Mouse (Mus musculus) limb, embryonic 15.5 days (tissue): ENCODE measurements around the gene Tspan18. TPM values are rescaled to one million over a fixed set of nuclear protein-coding genes. Genes with fewer than 3 reads are reported as not detected.

ENCODE experiments used
- ATAC-seq: fragments of 200-750 bp; cut with Nextera tagmentation; 2 replicates; pipeline ENCODE4 v1.8.0; 2017; ENCODE audit warnings: low read depth, moderate TSS enrichment; ENCODE audit not compliant: insufficient number of reproducible peaks, low FRiP score, low TSS enrichment
- H3K27ac ChIP-seq: fragments of 300-500 bp; sonication (generic); 2 replicates; pipeline ENCODE4 v1.5.1; 2015; ENCODE audit warnings: moderate library complexity, mild to moderate bottlenecking, inconsistent platforms
- H3K27me3 ChIP-seq: fragments of 300-500 bp; sonication (generic); 2 replicates; pipeline ENCODE4 v1.6.1; 2015; ENCODE audit warnings: inconsistent platforms
- H3K36me3 ChIP-seq: fragments of 300-500 bp; sonication (generic); 2 replicates; pipeline ENCODE4 v1.6.1; 2015; ENCODE audit warnings: inconsistent platforms
- H3K4me1 ChIP-seq: fragments of 300-500 bp; sonication (generic); 2 replicates; pipeline ENCODE4 v1.6.1; 2015; ENCODE audit warnings: inconsistent platforms
- H3K4me2 ChIP-seq: fragments of 300-500 bp; sonication (generic); 2 replicates; pipeline ENCODE4 v1.6.1; 2015; ENCODE audit warnings: mild to moderate bottlenecking, inconsistent platforms
- H3K4me3 ChIP-seq: fragments of 300-500 bp; sonication (generic); 2 replicates; pipeline ENCODE4 v1.5.1; 2015; ENCODE audit warnings: mild to moderate bottlenecking, inconsistent platforms
- H3K9ac ChIP-seq: fragments of 300-500 bp; sonication (generic); 2 replicates; pipeline ENCODE4 v1.6.1; 2015; ENCODE audit warnings: inconsistent platforms
- H3K9me3 ChIP-seq: fragments of 300-500 bp; sonication (generic); 2 replicates; pipeline ENCODE4 v1.6.1; 2016; ENCODE audit warnings: inconsistent platforms
- WGBS: fragments of 180-500 bp; shearing (Covaris S2); methylation state at CpG from one replicate; pipeline ENCODE4 v1.1.7; 2015; 5-methylcytosine and 5-hydroxymethylcytosine counted together
- polyA plus RNA-seq: library from polyadenylated mRNA; unstranded; fragments of >200 nt; fragmentation: Nextera tagmentation; extraction: Ambion mirVana; gene quantifications from 2 replicates; pipeline ENCODE4 v1.2.1, GENCODE M21; 2015

Tspan18 gene
- polyA plus RNA-seq, 1 experiment from 2014 or later: 18.8 TPM

- no peaks in the 10 kb centered on the region for H3K36me3 ChIP-seq
- H3K4me3 ChIP-seq: no peak overlapping the region
- H3K9me3 ChIP-seq: no peaks in the 10 kb centered on the region
- peaks cover 39% of the 10 kb centered on the region for H3K4me1 ChIP-seq
- H3K27ac ChIP-seq: no peak overlapping the region
- 52% methylated on average over 5 of the region's 5 CpGs for WGBS
- ATAC-seq: no peak
- H3K27me3 ChIP-seq: peaks cover 35% of the 10 kb centered on the region
- H3K9ac ChIP-seq: no peak overlapping the region
- no peak overlapping the region for H3K4me2 ChIP-seq
These were observed 161.8 kb downstream of the Tspan18 start for GRCm38 (mm10) chr2:93172460-93172859.

- peaks cover 34% of the 10 kb centered on the region for H3K4me1 ChIP-seq
- H3K27ac ChIP-seq: no peak overlapping the region
- H3K36me3 ChIP-seq: no peaks in the 10 kb centered on the region
- H3K9ac ChIP-seq: no peak overlapping the region
- no peak overlapping the region for H3K4me3 ChIP-seq
- H3K27me3 ChIP-seq: peaks cover 30% of the 10 kb centered on the region
- no peak for ATAC-seq
- 75% methylated on average over 6 of the region's 6 CpGs for WGBS
- no peak overlapping the region for H3K4me2 ChIP-seq
- H3K9me3 ChIP-seq: no peaks in the 10 kb centered on the region
These were observed 162.4 kb downstream of the Tspan18 start for GRCm38 (mm10) chr2:93171929-93172328.

GRCm38 (mm10) chr2:93170845-93171200, 163.5 kb downstream of the Tspan18 start:
- ATAC-seq: no peak
- H3K9me3 ChIP-seq: no peaks in the 10 kb centered on the region
- 85% methylated on average over 5 of the region's 5 CpGs for WGBS

GRCm38 (mm10) chr2:93170156-93170844, 164.0 kb downstream of the Tspan18 start:
- Histone ChIP-seq H3K4me1 (peaks cover 18% of the 10 kb centered on the region), H3K27me3 (peaks cover 19% of the 10 kb centered on the region), H3K9ac (no peak overlapping the region), H3K36me3 (no peaks in the 10 kb centered on the region), H3K4me3 (no peak overlapping the region), H3K4me2 (no peak overlapping the region), H3K9me3 (no peaks in the 10 kb centered on the region), H3K27ac (no peak overlapping the region)
- WGBS: 62% methylated on average over 19 of the region's 19 CpGs
- ATAC-seq: no peak

More at GRCm38 (mm10) chr2:93170845-93171200, 163.5 kb downstream of the Tspan18 start:
- no peak overlapping the region for H3K9ac ChIP-seq
- H3K27me3 ChIP-seq: peaks cover 19% of the 10 kb centered on the region
- H3K27ac ChIP-seq: no peak overlapping the region
- H3K4me3 ChIP-seq: no peak overlapping the region
- peaks cover 23% of the 10 kb centered on the region for H3K4me1 ChIP-seq
- no peaks in the 10 kb centered on the region for H3K36me3 ChIP-seq
- H3K4me2 ChIP-seq: no peak overlapping the region

- no peak for ATAC-seq
- Histone ChIP-seq H3K4me1 (0 out of 2 replicates have a peak, but pooled peaks cover 5% of the 10 kb centered on the region), H3K27ac (no peak overlapping the region), H3K9me3 (no peaks in the 10 kb centered on the region), H3K4me2 (no peak overlapping the region), H3K27me3 (peaks cover 13% of the 10 kb centered on the region), H3K36me3 (no peaks in the 10 kb centered on the region), H3K4me3 (no peak overlapping the region), H3K9ac (no peak overlapping the region)
- WGBS: 79% methylated on average over 14 of the region's 14 CpGs
These were observed 167.4 kb downstream of the Tspan18 start for GRCm38 (mm10) chr2:93166734-93167406.

- no peak overlapping the region for H3K4me2 ChIP-seq
- no peak overlapping the region for H3K9ac ChIP-seq
- peaks cover 8% of the 10 kb centered on the region for H3K27me3 ChIP-seq
- no peak overlapping the region for H3K4me3 ChIP-seq
- no peak for ATAC-seq
- H3K9me3 ChIP-seq: no peaks in the 10 kb centered on the region
- 0 out of 2 replicates have a peak, but pooled peaks cover 5% of the 10 kb centered on the region for H3K4me1 ChIP-seq
- no peaks in the 10 kb centered on the region for H3K36me3 ChIP-seq
- whole genome bisulfite sequencing: 78% methylated on average over 6 of the region's 6 CpGs
- H3K27ac ChIP-seq: no peak overlapping the region
These were observed 168.0 kb downstream of the Tspan18 start for GRCm38 (mm10) chr2:93166295-93166694.

- WGBS: 66% methylated on average over 6 of the region's 6 CpGs
- Histone ChIP-seq H3K9ac (no peak overlapping the region), H3K27ac (no peak overlapping the region), H3K4me1 (no peaks in the 10 kb centered on the region), H3K36me3 (no peaks in the 10 kb centered on the region), H3K4me3 (no peak overlapping the region), H3K27me3 (no peaks in the 10 kb centered on the region), H3K9me3 (no peaks in the 10 kb centered on the region), H3K4me2 (no peak overlapping the region)
- no peak for ATAC-seq
These were observed 170.5 kb downstream of the Tspan18 start for GRCm38 (mm10) chr2:93163750-93164335.

GRCm38 (mm10) chr2:93163317-93163716, 171.0 kb downstream of the Tspan18 start:
- Histone ChIP-seq H3K4me3 (no peak overlapping the region), H3K27ac (no peak overlapping the region), H3K9ac (no peak overlapping the region), H3K4me2 (no peak overlapping the region), H3K9me3 (no peaks in the 10 kb centered on the region), H3K36me3 (no peaks in the 10 kb centered on the region), H3K4me1 (no peaks in the 10 kb centered on the region), H3K27me3 (no peaks in the 10 kb centered on the region)
- no peak for ATAC-seq
- 4% methylated on average over 2 of the region's 2 CpGs for WGBS

GRCm38 (mm10) chr2:93162791-93163190, 171.5 kb downstream of the Tspan18 start:
- 63% methylated on average over 4 of the region's 4 CpGs for WGBS

GRCm38 (mm10) chr2:93161914-93162664, 172.2 kb downstream of the Tspan18 start:
- WGBS: 69% methylated on average over 7 of the region's 7 CpGs
- Histone ChIP-seq H3K4me1 (no peaks in the 10 kb centered on the region), H3K27me3 (no peaks in the 10 kb centered on the region), H3K9ac (no peak overlapping the region), H3K9me3 (no peaks in the 10 kb centered on the region), H3K27ac (no peak overlapping the region), H3K4me2 (no peak overlapping the region), H3K36me3 (no peaks in the 10 kb centered on the region), H3K4me3 (no peak overlapping the region)
- no peak for ATAC-seq

More at GRCm38 (mm10) chr2:93162791-93163190, 171.5 kb downstream of the Tspan18 start:
- H3K4me3 ChIP-seq: no peak overlapping the region
- H3K4me2 ChIP-seq: no peak overlapping the region
- no peaks in the 10 kb centered on the region for H3K36me3 ChIP-seq
- no peak overlapping the region for H3K27ac ChIP-seq
- H3K27me3 ChIP-seq: no peaks in the 10 kb centered on the region
- H3K4me1 ChIP-seq: no peaks in the 10 kb centered on the region
- H3K9me3 ChIP-seq: no peaks in the 10 kb centered on the region
- no peak for ATAC-seq
- no peak overlapping the region for H3K9ac ChIP-seq

GRCm38 (mm10) chr2:93160467-93161035, 173.8 kb downstream of the Tspan18 start:
- Histone ChIP-seq H3K4me1 (no peaks in the 10 kb centered on the region), H3K4me3 (no peak overlapping the region), H3K9me3 (no peaks in the 10 kb centered on the region), H3K9ac (no peak overlapping the region), H3K4me2 (no peak overlapping the region), H3K27me3 (no peaks in the 10 kb centered on the region), H3K36me3 (no peaks in the 10 kb centered on the region), H3K27ac (no peak overlapping the region)
- ATAC-seq: no peak
- WGBS: 75% methylated on average over 4 of the region's 4 CpGs
